Mouse (Mus musculus) naive thymus-derived CD4-positive, alpha-beta T cell, adult 2 months (primary cell): Measurements from ENCODE around the gene Zbtb8a.

ENCODE experiments used
- DNase-seq: peaks from one replicate; pipeline ENCODE4 v3.0.0-alpha.2; 2011; ENCODE audit warnings: low read depth

Gene Zbtb8a

GRCm38 (mm10) chr4:129334677-129335215 is 43.2 kb downstream of the Zbtb8a start:
- DNase-seq = no peak

- no peak for DNase-seq
Observed at GRCm38 (mm10) chr4:129332846-129333245, 45.1 kb downstream of the Zbtb8a start.

GRCm38 (mm10) chr4:129326191-129326590 is 51.7 kb downstream of the Zbtb8a start:
- DNase-seq = no peak

GRCm38 (mm10) chr4:129324756-129325155 is 53.2 kb downstream of the Zbtb8a start:
- no peak for DNase-seq

GRCm38 (mm10) chr4:129323491-129323890 is 54.4 kb downstream of the Zbtb8a start:
- DNase-seq = no peak

GRCm38 (mm10) chr4:129322042-129322441 is 55.9 kb downstream of the Zbtb8a start:
- no peak for DNase-seq

- DNase-seq = no peak
Observed at GRCm38 (mm10) chr4:129320876-129321275, 57.0 kb downstream of the Zbtb8a start.

- DNase-seq = no peak
Observed at GRCm38 (mm10) chr4:129313886-129314285, 64.0 kb downstream of the Zbtb8a start.

GRCm38 (mm10) chr4:129307936-129308335 is 70.0 kb downstream of the Zbtb8a start:
- DNase-seq = no peak

- no peak for DNase-seq
Observed at GRCm38 (mm10) chr4:129304306-129304705, 73.6 kb downstream of the Zbtb8a start.

GRCm38 (mm10) chr4:129303816-129304215 is 74.1 kb downstream of the Zbtb8a start:
- no peak for DNase-seq
